Mouse (Mus musculus) ovary, postnatal 36 days (tissue): ENCODE measurements around the gene Sec31a.

ENCODE experiments used
- DNase-seq: peaks from one replicate; pipeline ENCODE4 v3.0.0; 2022; ENCODE audit warnings: low spot score, mixed read lengths

Sec31a gene

GRCm38 (mm10) chr5:100349287-100350215 is 66.5 kb downstream of the Sec31a start:
- DNase-seq, result no peak

DNA sequence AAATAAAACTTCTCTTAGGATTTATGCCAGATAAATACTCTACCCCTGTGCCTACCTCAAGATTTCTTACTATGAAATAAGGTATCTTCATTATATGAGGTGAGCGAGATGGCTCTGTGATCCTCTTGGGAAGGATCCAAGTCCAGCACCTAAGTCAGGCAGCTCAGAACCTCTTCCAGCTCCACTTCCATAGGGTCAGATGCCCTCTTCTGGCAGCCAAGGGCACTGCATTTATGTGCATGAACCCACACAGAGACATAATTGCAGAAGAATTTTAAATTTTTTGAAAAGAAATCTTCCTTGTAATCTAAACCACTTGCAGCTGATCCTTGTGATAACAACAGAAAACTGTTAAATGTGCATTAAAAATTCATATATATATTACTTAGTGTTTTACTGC is 70.9 kb downstream of the Sec31a start:
- no peak for DNase-seq

DNA sequence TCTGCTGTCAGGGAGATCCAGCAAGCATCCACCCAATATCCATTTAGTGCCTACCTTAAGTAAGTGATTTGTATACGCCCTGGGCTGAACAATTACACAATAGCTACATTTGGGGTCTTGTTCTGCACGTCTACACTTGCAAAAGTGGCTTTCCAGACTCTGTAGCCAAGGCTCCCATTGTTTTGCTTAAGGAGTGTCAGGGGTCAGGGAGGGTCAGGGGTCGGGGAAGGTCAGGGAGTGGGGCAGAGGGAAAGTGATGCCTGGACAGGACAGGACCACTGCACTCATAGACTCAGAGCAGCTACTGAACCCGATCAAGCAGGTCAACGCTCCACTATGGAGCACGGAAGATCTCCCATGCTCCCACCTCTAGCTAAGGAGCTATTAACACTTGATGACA is 72.9 kb downstream of the Sec31a start:
- DNase-seq, result no peak

- no peak for DNase-seq
Measured at GRCm38 (mm10) chr5:100342422-100342821, 73.6 kb downstream of the Sec31a start.

GRCm38 (mm10) chr5:100341042-100341441 is 75.0 kb downstream of the Sec31a start:
- DNase-seq, result no peak

- DNase-seq, result no peak
Measured at GRCm38 (mm10) chr5:100337852-100338251, 78.2 kb downstream of the Sec31a start.

GRCm38 (mm10) chr5:100336876-100337275 is 79.2 kb downstream of the Sec31a start:
- no peak for DNase-seq

DNA sequence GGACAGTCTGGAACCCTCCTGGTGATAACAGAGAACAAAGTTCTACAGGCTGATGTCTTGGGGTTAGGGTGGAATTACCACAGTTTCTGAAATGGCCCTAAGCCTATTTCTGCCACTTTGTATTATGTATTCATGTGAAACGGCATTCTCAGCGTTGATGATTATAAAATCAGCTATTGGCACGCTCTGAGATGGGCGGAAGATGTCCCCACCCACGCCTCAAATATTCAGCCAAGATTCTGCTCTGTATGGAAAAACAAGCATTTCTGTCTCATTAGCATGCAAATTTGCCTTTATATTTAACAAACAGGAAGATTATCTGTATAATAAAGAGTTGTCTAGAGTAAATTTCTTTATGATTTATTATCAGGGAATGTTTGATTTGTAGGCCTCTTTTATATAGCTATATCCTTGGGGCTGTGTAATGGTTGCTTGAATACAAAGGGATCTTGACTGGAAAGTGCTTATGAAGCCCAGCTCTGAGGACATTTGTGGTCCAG is 80.4 kb downstream of the Sec31a start:
- DNase-seq, result no peak

DNA sequence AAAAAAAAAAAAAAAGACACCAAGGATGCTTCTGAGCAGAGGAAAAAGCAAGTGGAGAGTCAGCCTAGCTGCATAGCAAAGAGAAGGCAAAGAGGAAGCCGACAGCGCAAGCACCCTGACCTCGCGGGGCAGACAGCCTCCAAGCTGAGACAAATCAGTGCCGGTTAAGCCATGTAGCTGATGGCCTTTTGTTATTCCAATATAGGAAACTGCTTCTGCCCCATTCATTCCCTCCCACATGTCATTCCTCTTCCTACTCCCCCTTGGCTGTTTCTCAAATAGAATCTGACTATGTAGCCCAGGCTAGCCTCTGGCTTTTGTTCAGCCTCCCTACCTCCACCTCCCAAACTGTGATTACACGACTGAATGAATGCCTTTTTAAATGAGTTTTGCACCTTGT is 81.3 kb downstream of the Sec31a start:
- no peak for DNase-seq

GRCm38 (mm10) chr5:100333607-100334380 is 82.2 kb downstream of the Sec31a start:
- no peak for DNase-seq

GRCm38 (mm10) chr5:100332300-100333004 is 83.6 kb downstream of the Sec31a start:
- no peak for DNase-seq

GRCm38 (mm10) chr5:100331636-100332035 is 84.4 kb downstream of the Sec31a start:
- no peak for DNase-seq

GRCm38 (mm10) chr5:100322081-100322480 is 94.0 kb downstream of the Sec31a start:
- peak; percentile 72 for DNase-seq

- no peak for DNase-seq
Measured at GRCm38 (mm10) chr5:100317842-100318241, 98.2 kb downstream of the Sec31a start.

GRCm38 (mm10) chr5:100317010-100317409 is 99.0 kb downstream of the Sec31a start:
- DNase-seq, result no peak

- no peak for DNase-seq
Measured at GRCm38 (mm10) chr5:100315646-100316045, 100.4 kb downstream of the Sec31a start.

- no peak for DNase-seq
Measured at GRCm38 (mm10) chr5:100312391-100312790, 103.6 kb downstream of the Sec31a start.
